Mouse (Mus musculus): Measurements from ENCODE around the gene Pde7b.

- TF ChIP-seq CTCF (conservative IDR thresholded peaks at IDR 0.05; ENCODE audit: insufficient read depth, insufficient read length, low read depth, low read length), result no peak
- no peak for TF ChIP-seq POLR2A (IDR thresholded peaks at IDR 0.05; ENCODE audit: low read depth, low read length)
Observed at GRCm38 (mm10) chr10:20418202-20418855, 306.5 kb downstream of the Pde7b start.
